Mouse (Mus musculus): ENCODE data around the gene Arhgef3.
"Not testable (repeated sequence)": the region's sequence is repeated elsewhere in the genome, so short reads cannot be mapped to it uniquely, and the experiment has no call there.

Gene Arhgef3

GRCm38 (mm10) chr14:27230262-27231022 is 115.7 kb downstream of the Arhgef3 start:
- in situ Hi-C loops (cut with MboI) = no loop called here

GRCm38 (mm10) chr14:27231506-27231905 is 116.8 kb downstream of the Arhgef3 start:
- in situ Hi-C loops (cut with MboI) = no loop called here

DNA sequence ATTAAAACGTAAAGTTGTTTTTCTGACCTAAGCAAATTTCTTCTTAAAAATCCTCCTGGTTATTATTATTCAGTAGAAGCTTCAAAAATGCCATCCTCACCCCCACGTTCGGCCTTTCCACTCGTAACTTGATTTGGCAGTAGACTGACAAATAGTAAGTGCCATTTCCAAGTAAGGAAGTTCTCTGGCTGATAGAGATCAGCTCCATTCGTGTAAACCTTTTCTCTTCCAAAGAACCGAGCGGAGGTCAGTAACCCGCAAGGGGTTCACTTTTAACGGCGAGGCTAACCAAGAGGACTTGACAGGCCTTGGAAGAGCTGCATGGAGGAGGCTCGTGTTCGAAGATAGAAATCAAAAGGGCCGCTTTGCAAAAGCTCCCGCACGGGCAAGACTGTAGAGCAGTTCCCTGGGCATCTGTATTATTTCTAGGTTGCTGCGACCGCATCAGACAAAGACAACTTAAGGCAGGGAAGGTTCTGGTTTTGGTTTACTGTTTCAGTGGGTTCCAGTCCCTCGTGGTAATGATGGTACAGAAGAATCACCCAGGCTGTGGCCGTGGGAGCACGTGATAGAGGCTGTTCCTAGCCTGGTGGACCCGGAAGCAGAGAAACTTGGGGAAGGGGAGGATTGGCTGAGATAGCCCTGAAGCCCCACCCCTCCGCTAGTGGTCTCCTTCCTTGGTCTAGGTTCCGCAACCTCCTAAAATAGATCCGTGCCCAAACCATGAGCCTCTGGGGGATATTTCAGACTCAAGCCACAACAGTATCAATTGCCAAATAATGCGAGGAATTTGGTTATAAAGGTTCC is 117.5 kb downstream of the Arhgef3 start:
- in situ Hi-C loops (cut with MboI) = no loop called here

- in situ Hi-C loops (cut with MboI) = no loop called here
These were observed 118.4 kb downstream of the Arhgef3 start for GRCm38 (mm10) chr14:27233056-27233455.

GRCm38 (mm10) chr14:27233656-27234055 is 119.0 kb downstream of the Arhgef3 start:
- in situ Hi-C loops (cut with MboI) = no loop called here

GRCm38 (mm10) chr14:27234270-27234840 is 119.7 kb downstream of the Arhgef3 start:
- in situ Hi-C loops (cut with MboI) = no loop called here

- in situ Hi-C loops (cut with MboI) = no loop called here
These were observed 121.3 kb downstream of the Arhgef3 start for GRCm38 (mm10) chr14:27235897-27236553.

DNA sequence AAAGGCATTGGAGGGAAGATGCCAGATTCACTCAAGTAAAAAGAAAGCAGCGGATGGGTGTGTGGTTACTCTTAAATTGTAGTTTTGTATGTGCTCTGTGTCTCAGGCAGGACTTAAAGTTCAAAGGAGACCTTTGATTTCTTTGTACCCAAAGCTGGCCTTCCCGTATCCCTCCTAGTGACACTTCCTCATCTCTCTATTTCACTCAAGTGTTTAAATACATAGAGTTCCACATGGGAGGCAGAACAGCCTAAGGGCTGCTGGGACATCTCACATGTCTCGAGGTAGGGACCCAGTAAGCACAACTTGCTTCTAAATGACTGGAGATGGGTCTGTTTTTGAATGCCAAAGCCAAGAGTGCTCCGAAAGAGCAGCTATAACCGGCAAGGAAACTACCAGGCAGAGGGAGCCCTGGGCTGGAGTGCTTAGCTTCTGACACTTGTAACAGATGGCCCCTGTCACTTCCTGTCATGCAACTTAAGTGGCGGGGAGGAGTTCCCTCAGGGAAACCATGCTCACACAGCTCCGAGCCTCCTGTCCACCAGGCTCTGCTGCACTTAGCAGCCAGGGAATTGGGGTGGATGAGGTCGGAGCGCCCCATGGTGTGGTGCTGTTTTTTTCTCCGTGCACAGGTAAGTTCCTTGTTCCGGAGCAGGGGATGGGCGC is 123.0 kb downstream of the Arhgef3 start:
- in situ Hi-C loops (cut with MboI) = no loop called here

DNA sequence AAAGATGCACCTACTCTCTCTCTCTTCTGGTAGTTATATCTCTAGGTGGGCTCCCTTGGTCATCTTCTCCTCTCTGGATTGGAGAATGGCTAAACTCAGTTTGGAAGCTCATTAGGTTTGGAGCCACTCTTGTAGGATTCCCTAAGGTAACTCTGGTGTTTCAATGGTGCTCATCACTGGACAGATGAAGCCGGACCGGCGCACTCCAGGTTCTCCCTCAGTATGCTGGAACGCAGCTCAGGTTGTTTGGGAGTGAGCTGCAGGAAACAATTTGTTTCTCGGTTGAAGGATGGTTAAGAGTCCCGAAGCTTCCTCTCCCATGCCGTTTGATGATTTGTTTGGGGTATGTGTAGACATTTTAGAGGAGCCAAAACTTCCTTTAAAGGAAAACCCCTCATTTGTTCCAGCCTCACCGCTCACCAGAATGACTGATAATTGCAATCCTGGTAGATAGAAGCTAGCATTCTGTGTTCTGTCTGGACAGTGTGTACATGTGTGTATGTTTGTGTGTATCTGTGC is 124.0 kb downstream of the Arhgef3 start:
- in situ Hi-C loops (cut with MboI) = no loop called here

DNA sequence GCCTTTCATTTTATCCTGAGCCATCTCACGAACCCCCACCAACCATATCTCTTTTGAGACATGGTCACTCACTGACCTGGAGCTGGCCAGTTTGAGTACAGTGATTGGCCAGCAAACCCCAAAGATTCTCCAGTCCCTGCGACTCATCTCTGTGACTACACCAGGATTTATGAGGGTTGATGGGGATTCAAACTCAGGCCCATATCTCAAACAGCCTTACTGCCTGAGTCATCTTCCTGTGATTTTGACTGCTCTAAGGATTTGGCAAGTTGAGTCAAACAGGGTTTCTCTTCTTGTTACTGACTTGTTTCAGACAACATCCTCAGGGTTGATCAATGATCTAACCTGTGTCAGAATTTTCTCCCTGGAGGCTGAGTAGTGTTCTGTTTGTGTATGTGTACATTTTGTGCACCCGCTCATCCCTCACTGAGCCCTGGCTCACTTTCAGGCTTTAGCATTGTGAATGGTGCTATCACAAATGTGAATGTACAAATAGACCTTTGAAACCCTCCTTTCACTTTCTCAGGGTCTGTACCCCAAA is 124.9 kb downstream of the Arhgef3 start:
- in situ Hi-C loops (cut with MboI) = no loop called here

DNA sequence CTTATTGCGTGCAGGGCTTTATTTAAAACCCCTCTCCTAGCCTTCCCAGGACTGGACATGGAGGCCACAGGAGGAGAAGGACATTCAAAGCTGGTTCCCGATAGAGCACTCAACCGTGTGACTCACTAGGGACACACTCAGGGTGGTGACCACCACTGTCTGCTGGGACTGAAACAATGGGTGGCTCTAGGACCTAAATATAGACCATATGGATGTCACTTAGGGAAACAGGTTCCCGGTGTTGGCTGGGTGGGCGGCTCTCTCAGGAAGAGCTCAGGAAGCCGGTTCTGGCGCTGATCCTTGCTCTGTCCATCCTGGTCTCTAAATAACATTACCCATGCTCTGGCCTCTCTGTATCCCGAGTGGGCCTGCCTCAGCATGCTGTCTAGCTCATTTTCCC is 127.6 kb downstream of the Arhgef3 start:
- in situ Hi-C loops (cut with MboI) = no loop called here

GRCm38 (mm10) chr14:27242769-27243168 is 128.1 kb downstream of the Arhgef3 start:
- in situ Hi-C loops (cut with MboI) = no loop called here

DNA sequence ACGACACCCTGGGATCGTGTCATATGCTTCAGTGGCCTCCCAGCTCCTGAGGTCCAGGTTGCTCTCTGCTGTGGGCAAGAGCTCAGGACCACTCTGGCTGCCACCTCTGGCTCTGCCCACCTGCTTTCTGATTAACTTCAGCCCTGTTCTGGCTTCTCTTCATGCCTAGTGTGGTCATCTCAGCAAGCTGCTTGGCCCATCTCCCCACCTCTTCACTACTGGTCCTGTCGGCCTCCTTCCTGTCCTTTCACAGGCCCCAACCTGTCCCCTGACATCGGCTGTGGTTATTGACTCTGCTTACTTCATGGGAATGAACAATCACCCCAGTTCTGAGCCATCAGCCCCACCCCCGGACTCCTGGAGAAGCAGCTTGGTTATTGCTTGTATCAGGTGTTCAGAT is 128.9 kb downstream of the Arhgef3 start:
- in situ Hi-C loops (cut with MboI) = no loop called here

DNA sequence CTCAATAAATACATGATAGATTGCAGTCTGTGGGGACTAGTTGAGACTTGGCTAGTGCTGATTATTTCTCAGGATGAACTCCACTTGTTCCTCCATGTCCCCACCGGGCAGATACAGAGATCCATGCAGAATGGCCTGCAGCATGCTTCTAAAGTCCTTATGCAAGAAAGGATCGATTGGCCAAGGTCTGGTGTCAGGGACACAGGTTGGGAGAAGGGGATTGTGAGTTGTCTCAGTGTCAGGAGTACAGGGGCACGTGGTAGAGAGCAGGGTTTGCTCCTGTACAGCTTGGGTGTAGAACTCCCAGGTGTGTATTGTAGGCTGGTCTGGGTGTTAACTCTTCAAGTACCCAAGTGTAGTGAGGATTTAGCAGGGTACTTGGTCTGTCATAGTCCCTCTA is 130.2 kb downstream of the Arhgef3 start:
- in situ Hi-C loops (cut with MboI) = no loop called here

GRCm38 (mm10) chr14:27246424-27246823 is 131.7 kb downstream of the Arhgef3 start:
- in situ Hi-C loops (cut with MboI) = no loop called here

- in situ Hi-C loops (cut with MboI) = not testable (repeated sequence)
These were observed 132.2 kb downstream of the Arhgef3 start for GRCm38 (mm10) chr14:27246948-27247347.

DNA sequence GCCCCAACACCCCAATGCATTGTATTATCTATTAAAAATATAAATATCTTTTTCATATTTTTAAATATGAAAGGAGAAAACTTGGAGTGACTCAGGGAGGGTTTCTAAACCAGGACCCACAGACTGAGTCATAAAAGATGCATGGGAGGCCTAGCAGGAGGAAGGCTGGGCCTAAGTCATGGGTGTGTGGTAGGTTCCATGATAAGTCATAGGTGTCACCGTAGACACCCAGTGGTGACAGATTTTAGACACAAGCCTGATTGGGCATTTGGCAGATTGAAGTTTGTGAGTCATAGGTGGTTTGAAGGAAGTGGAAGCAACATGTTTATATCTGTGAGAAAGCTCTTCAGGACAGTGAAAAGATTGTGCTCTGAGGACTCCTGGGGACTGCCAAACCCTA is 134.4 kb downstream of the Arhgef3 start:
- in situ Hi-C loops (cut with MboI) = no loop called here

GRCm38 (mm10) chr14:27250281-27250789 is 135.6 kb downstream of the Arhgef3 start:
- in situ Hi-C loops (cut with MboI) = no loop called here

GRCm38 (mm10) chr14:27253391-27253790 is 138.7 kb downstream of the Arhgef3 start:
- in situ Hi-C loops (cut with MboI) = no loop called here

DNA sequence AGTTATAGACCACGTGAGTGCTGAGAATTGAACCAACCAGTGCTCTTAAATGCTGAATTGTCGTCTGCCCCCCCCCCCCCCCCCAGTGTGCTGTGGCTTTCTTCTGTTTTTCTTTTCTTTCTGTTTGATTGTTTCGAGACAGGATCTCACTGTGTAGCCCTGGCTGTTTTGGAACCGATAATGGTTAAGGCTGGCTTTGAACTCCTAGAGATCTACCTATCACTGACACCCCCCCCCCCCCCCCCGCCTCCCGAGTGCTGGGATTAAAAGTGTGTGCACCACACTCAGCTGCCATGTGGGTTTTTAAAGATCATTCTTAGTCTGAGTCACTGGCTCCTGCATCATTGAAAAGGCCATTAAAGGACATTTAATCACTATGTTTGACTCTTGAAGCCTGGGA is 147.7 kb downstream of the Arhgef3 start:
- in situ Hi-C loops (cut with MboI) = no loop called here

DNA sequence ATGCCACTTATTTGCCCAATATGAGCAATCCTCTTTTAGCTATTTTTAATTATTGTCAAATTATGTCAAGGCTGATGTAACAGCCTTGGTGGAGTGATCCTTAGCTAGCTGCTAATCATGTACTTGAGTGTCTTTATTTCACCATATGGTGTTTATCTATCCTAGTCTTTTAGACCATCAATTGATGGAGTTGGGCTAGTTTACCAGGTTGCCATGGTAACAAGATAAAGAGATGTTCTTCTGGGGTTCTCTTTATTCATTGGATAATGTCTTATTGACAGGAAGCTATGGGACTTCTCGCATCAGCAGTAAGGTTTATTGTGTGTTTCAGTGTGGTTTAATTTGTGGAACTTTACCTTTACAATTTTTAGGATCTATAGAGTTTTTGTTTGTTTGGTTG is 151.9 kb downstream of the Arhgef3 start:
- in situ Hi-C loops (cut with MboI) = no loop called here

All from mature B cell (primary cell).